Mouse (Mus musculus) limb, embryonic 10.5 days (tissue): ENCODE measurements around the gene Arhgap20. TPM values are rescaled to one million over a fixed set of nuclear protein-coding genes. Genes with fewer than 3 reads are reported as not detected.

ENCODE experiments used
- DNase-seq: peaks from one replicate; pipeline ENCODE4 v3.0.0-alpha.2; 2017; ENCODE audit warnings: low spot score
- H3K27ac ChIP-seq: fragments of 300-500 bp; sonication (generic); 2 replicates; pipeline ENCODE4 v1.5.1; 2016; ENCODE audit warnings: mild to moderate bottlenecking
- H3K27me3 ChIP-seq: fragments of 300-500 bp; sonication (generic); 2 replicates; pipeline ENCODE4 v1.6.1; 2016; ENCODE audit warnings: low read depth, mild to moderate bottlenecking; ENCODE audit not compliant: poor library complexity, severe bottlenecking
- H3K36me3 ChIP-seq: fragments of 300-500 bp; sonication (generic); 2 replicates; pipeline ENCODE4 v1.6.1; 2016; ENCODE audit warnings: mild to moderate bottlenecking, moderate library complexity
- H3K4me1 ChIP-seq: fragments of 300-500 bp; sonication (generic); 2 replicates; pipeline ENCODE4 v1.6.1; 2016
- H3K4me3 ChIP-seq: fragments of 300-500 bp; sonication (generic); 2 replicates; pipeline ENCODE4 v1.5.1; 2016; ENCODE audit warnings: mild to moderate bottlenecking, moderate library complexity
- H3K9me3 ChIP-seq: fragments of 300-500 bp; sonication (generic); replicated peaks from 2 replicates; pipeline ENCODE4 v1.6.1; 2016; ENCODE audit warnings: mild to moderate bottlenecking
- WGBS: fragments of 180-500 bp; shearing (Covaris S2); methylation state at CpG from one replicate; pipeline ENCODE4 v1.1.7; 2016; 5-methylcytosine and 5-hydroxymethylcytosine counted together
- polyA plus RNA-seq: library from polyadenylated mRNA; unstranded; fragments of >200 nt; fragmentation: Nextera tagmentation; extraction: Ambion mirVana; gene quantifications from 2 replicates; pipeline ENCODE4 v1.2.1, GENCODE M21; 2016

Gene Arhgap20
- polyA plus RNA-seq, 1 experiment from 2014 or later: 0.63 TPM

GRCm38 (mm10) chr9:51883319-51883718 is 118.2 kb downstream of the Arhgap20 start:
- no peaks in the 10 kb centered on the region for H3K9me3 ChIP-seq
- no peaks in the 10 kb centered on the region for H3K27me3 ChIP-seq
- no peak overlapping the region for H3K4me3 ChIP-seq
- no peak for DNase-seq
- no peaks in the 10 kb centered on the region for H3K36me3 ChIP-seq
- WGBS: 87% methylated on average over 4 of the region's 4 CpGs
- no peak overlapping the region for H3K27ac ChIP-seq
- H3K4me1 ChIP-seq: peaks cover 12% of the 10 kb centered on the region

- Histone ChIP-seq H3K4me1 (no peaks in the 10 kb centered on the region), H3K27ac (no peak overlapping the region), H3K4me3 (no peak overlapping the region), H3K9me3 (no peaks in the 10 kb centered on the region), H3K27me3 (no peaks in the 10 kb centered on the region), H3K36me3 (no peaks in the 10 kb centered on the region)
- no peak for DNase-seq
- WGBS: 95% methylated on average over 1 of the region's 1 CpGs
These were observed 127.8 kb downstream of the Arhgap20 start for GRCm38 (mm10) chr9:51892921-51893320.

Other genes starting within 250 kb of the Arhgap20 start
- gene Fdx1, start 198.2 kb downstream of the Arhgap20 start, polyA plus RNA-seq: 53.5 and 66.9 TPM in 2 replicates